Comparison of ENCODE assay signal across 9 mouse cellular contexts in the genomic region with DNA sequence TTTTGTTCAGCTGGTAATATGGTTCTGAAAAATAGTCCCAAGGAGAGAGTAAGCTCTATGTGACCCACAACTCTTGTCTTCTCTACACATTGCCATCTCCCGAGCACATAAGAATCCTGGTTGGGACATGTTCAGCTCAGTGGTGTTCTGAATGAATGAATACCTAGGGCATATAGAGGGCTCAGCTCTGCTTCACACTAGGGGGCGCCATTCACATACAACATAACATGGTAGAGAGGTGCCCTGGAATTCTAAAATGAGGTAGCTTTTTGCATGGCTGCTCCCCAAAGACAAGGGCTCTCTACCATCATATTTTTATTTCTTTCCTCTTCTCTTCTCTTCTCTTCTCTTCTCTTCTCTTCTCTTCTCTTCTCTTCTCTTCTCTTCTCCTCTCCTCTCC. TPM values are rescaled to one million over a fixed set of nuclear protein-coding genes. Genes with fewer than 3 reads are reported as not detected.
DNase-seq lines count a peak whose midpoint lies in the region; ATAC-seq and TF ChIP-seq lines count a peak whose summit lies in the region.
"Had no signal": no experiment of that assay in that cellular context is flagged by ENCODE, and none has a peak within 500 bp of the region (broad histone marks: within the 10 kb centered on the region; RNA-seq: fewer than 3 reads in every experiment).

No protein-coding gene starts in this region.

- no peak for TF ChIP-seq EP300 in stomach, postnatal 0 days (optimal IDR thresholded peaks at IDR 0.05)

- H3K4me2 ChIP-seq in forebrain, embryonic 12.5 days, result no peak overlapping the region
- no peak overlapping the region for H3K4me2 ChIP-seq in hindbrain, postnatal 0 days (ENCODE audit: low read depth, low read length)
- H3K4me2 ChIP-seq in stomach, postnatal 0 days (replicated peaks; ENCODE audit: low read depth), result no peak overlapping the region

- WGBS in heart, embryonic 10.5 days, result 34% methylated on average over 2 of the region's 2 CpGs
- 44% methylated on average over 2 of the region's 2 CpGs for WGBS in forebrain, embryonic 12.5 days
- WGBS in hindbrain, postnatal 0 days, result 37% methylated on average over 2 of the region's 2 CpGs
- WGBS in stomach, postnatal 0 days, result 36% methylated on average over 2 of the region's 2 CpGs

- no peaks in the 10 kb centered on the region for H3K9me3 ChIP-seq in heart, embryonic 10.5 days
- no peaks in the 10 kb centered on the region for H3K9me3 ChIP-seq in forebrain, embryonic 12.5 days
- H3K9me3 ChIP-seq in hindbrain, postnatal 0 days (ENCODE audit: low read length), result no peaks in the 10 kb centered on the region
- no peaks in the 10 kb centered on the region for H3K9me3 ChIP-seq in stomach, postnatal 0 days (ENCODE audit: control insufficient read depth, low read length)

- peak; percentile 51; the same call in 1 of the 2 replicates for ATAC-seq in forebrain, embryonic 12.5 days (ENCODE audit: low FRiP score)
- no peak for ATAC-seq in hindbrain, postnatal 0 days
- ATAC-seq in stomach, postnatal 0 days (ENCODE audit: low FRiP score, low TSS enrichment), result 0 out of 2 replicates have a peak, but pooled peaks have one; percentile 60

- peak; percentile 62 for TF ChIP-seq CTCF in hindbrain, postnatal 0 days (IDR thresholded peaks at IDR 0.05; ENCODE audit: low read depth)
- peak; percentile 82 for TF ChIP-seq CTCF in stomach, postnatal 0 days (IDR thresholded peaks at IDR 0.05; ENCODE audit: low read depth)

- no peaks in the 10 kb centered on the region for H3K27me3 ChIP-seq in heart, embryonic 10.5 days (ENCODE audit: insufficient read depth, poor library complexity, severe bottlenecking)
- H3K27me3 ChIP-seq in forebrain, embryonic 12.5 days, result peaks cover 5% of the 10 kb centered on the region; the same call in 1 of the 2 replicates
- no peaks in the 10 kb centered on the region for H3K27me3 ChIP-seq in hindbrain, postnatal 0 days (ENCODE audit: insufficient read depth, low read length)
- no peaks in the 10 kb centered on the region for H3K27me3 ChIP-seq in stomach, postnatal 0 days (ENCODE audit: control insufficient read depth, insufficient read depth, low read length)

- no peak overlapping the region for H3K4me3 ChIP-seq in heart, embryonic 10.5 days
- no peak overlapping the region for H3K4me3 ChIP-seq in forebrain, embryonic 12.5 days (replicated peaks)
- no peak overlapping the region for H3K4me3 ChIP-seq in hindbrain, postnatal 0 days (ENCODE audit: low read length)
- no peak overlapping the region for H3K4me3 ChIP-seq in stomach, postnatal 0 days (ENCODE audit: low read depth, low read length)

- peak; percentile 47 to 81 for DNase-seq in heart, adult 18-20 months
- DNase-seq in heart, embryonic 10.5 days (ENCODE audit: low spot score), result no peak
- DNase-seq in c-Kit-positive CD71-negative TER-119-negative erythroid progenitor cells, embryonic 14.5 days (ENCODE audit: low read depth), result peak; percentile 37
- DNase-seq in hindbrain, postnatal 0 days (ENCODE audit: low spot score), result peak; percentile 60
- DNase-seq in layer of hippocampus, postnatal 36 days, result peak; percentile 69 to 74
- peak; percentile 65 for DNase-seq in mesoderm, embryonic 11.5 days (ENCODE audit: low read depth, low spot score)
- DNase-seq in stomach, postnatal 0 days (ENCODE audit: low spot score), result peak; percentile 58

- peaks cover 9% of the 10 kb centered on the region; the same call in 1 of the 2 replicates for H3K4me1 ChIP-seq in heart, embryonic 10.5 days
- peaks cover 5% of the 10 kb centered on the region for H3K4me1 ChIP-seq in forebrain, embryonic 12.5 days
- no peaks in the 10 kb centered on the region for H3K4me1 ChIP-seq in hindbrain, postnatal 0 days (ENCODE audit: insufficient read depth, low read length)
- H3K4me1 ChIP-seq in stomach, postnatal 0 days (replicated peaks; ENCODE audit: control insufficient read depth, insufficient read depth), result no peaks in the 10 kb centered on the region

- H3K36me3 ChIP-seq in heart, embryonic 10.5 days, result no peaks in the 10 kb centered on the region
- no peaks in the 10 kb centered on the region for H3K36me3 ChIP-seq in forebrain, embryonic 12.5 days (replicated peaks)
- no peaks in the 10 kb centered on the region for H3K36me3 ChIP-seq in hindbrain, postnatal 0 days (ENCODE audit: insufficient read depth, low read length)
- H3K36me3 ChIP-seq in stomach, postnatal 0 days (ENCODE audit: control insufficient read depth, insufficient read depth, low read length), result no peaks in the 10 kb centered on the region

- H3K27ac ChIP-seq in heart, embryonic 10.5 days, result no peak overlapping the region
- H3K27ac ChIP-seq in forebrain, embryonic 12.5 days, result no peak overlapping the region
- H3K27ac ChIP-seq in hindbrain, postnatal 0 days, result no peak overlapping the region
- H3K27ac ChIP-seq in stomach, postnatal 0 days (replicated peaks), result no peak overlapping the region
- H3K27ac ChIP-seq: macrophage had no signal

- H3K9ac ChIP-seq in forebrain, embryonic 12.5 days, result no peak overlapping the region
- H3K9ac ChIP-seq in hindbrain, postnatal 0 days (replicated peaks; ENCODE audit: low read length), result no peak overlapping the region
- no peak overlapping the region for H3K9ac ChIP-seq in stomach, postnatal 0 days (ENCODE audit: low read length)

RNA-seq across cellular contexts. Expression of gene Dio2, which starts 2.2 kb away (rescaled TPM):
- total RNA-seq in heart, adult 18-20 months (2021), result 1 to 10 TPM in 1 of 2 experiments, under 1 TPM in 1; 0.55 to 2.8 TPM
- polyA plus RNA-seq in heart, embryonic 10.5 days (2016; fragmentation: Nextera tagmentation; extraction: Ambion mirVana), result 0.39 and 0.53 TPM in 2 replicates
- polyA plus RNA-seq in forebrain, embryonic 12.5 days (2016; fragmentation: Nextera tagmentation; extraction: Ambion mirVana), result 0.08 and 0.14 TPM in 2 replicates
- total RNA-seq in hindbrain, postnatal 0 days (2014; rRNA removed), result 0.42 and 0.93 TPM in 2 replicates
- 0.18 and 0.32 TPM in 2 replicates for polyA plus RNA-seq in hindbrain, postnatal 0 days (2015; fragmentation: Nextera tagmentation; extraction: Ambion mirVana)
- total RNA-seq in layer of hippocampus, postnatal 36 days (2021), result 10 to 100 TPM; 47.8 to 57.8 TPM
- 0.25 and 0.39 TPM in 2 replicates for polyA plus RNA-seq in stomach, postnatal 0 days (2015; fragmentation: Nextera tagmentation; extraction: Ambion mirVana)
